Mouse (Mus musculus): ENCODE data around the gene Rab3d.
"Not testable (repeated sequence)": the region's sequence is repeated elsewhere in the genome, so short reads cannot be mapped to it uniquely, and the experiment has no call there.

- not testable (repeated sequence) for TF ChIP-seq POLR2A (IDR thresholded peaks at IDR 0.05; ENCODE audit: control insufficient read depth in 1 of 2, insufficient read depth in 1 of 2, low read depth in 1 of 2, low read length in 2 of 2, poor library complexity in 1 of 2); CTCF (IDR thresholded peaks at IDR 0.05 in 2 of 3, conservative IDR thresholded peaks at IDR 0.05 in 1 of 3; ENCODE audit: control insufficient read depth in 1 of 3, insufficient read depth in 1 of 3, low read depth in 2 of 3, low read length in 3 of 3, poor library complexity in 1 of 3, severe bottlenecking in 1 of 3); RCOR1 (IDR thresholded peaks at IDR 0.05; ENCODE audit: low read depth, low read length); EP300 (IDR thresholded peaks at IDR 0.05; ENCODE audit: low read depth in 1 of 2, low read length in 2 of 2); SIN3A (IDR thresholded peaks at IDR 0.05; ENCODE audit: low read length); CHD1 (IDR thresholded peaks at IDR 0.05; ENCODE audit: low read depth, low read length)
- TF ChIP-seq ZNF384 (IDR thresholded peaks at IDR 0.05; ENCODE audit: low read depth, low read length): peak; percentile 75
These were observed 57.6 kb downstream of the Rab3d start for GRCm38 (mm10) chr9:21860349-21860748.
